Mouse (Mus musculus): ENCODE measurements around the gene Fam19a5. TPM values are rescaled to one million over a fixed set of nuclear protein-coding genes. Genes with fewer than 3 reads are reported as not detected.

The Fam19a5 gene
- total RNA-seq (2014; rRNA removed) (119 and 137 TPM in 2 replicates), polyA plus RNA-seq (2015; fragmentation: Nextera tagmentation; extraction: Ambion mirVana) (28.1 and 31.0 TPM in 2 replicates)

DNA sequence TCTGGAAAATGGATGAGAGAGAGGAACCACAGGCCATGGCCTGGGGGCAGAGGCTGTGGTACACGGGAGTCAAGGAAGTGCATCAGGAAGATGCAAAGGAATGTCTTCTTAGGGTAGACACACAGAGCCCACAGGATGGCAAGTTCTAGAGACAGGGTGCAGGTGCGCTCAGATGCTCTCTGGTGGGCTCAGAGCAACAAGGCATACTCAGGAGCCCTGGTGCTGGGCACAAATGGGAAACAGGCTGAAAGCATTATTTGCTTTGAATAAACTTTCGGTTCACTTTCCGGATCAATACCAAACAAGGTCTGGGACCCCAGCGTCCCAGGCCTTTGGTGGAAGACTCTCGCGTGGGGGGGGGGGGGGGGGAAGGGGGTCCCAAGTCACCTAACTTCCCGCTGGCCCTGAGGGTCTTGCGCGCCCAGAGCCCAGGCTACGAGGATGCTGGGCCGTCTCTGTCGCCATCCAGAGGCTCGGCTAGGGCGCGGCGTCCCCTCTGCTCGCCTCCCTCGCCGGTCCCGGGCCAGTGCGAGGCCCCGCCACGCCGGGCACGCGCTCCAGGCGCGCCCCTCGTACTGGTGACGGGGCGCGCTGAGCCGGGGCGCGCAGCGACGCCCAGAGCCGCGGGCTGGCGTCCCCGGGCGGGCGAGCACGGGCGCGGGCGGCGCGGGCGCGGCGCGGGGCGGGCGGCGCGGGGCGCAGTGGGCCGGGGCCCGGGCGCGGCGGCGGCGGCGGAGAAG lies at the start of gene Fam19a5:
TSS of gene Fam19a5 (plus strand) at position 701 of the 740 bp plus-strand sequence.
- Histone ChIP-seq H3K4me3 (ENCODE audit: low read length) (peak within 1 kb of the TSS; percentile 90), H3K27ac (peak within 1 kb of the TSS; percentile 83), H3K27me3 (ENCODE audit: insufficient read depth, low read length) (no peaks in the 10 kb centered on the region; the same call in 1 of the 2 replicates), H3K9ac (replicated peaks; ENCODE audit: low read length) (peak within 1 kb of the TSS; percentile 91), H3K4me1 (ENCODE audit: insufficient read depth, low read length) (peaks cover 21% of the 10 kb centered on the region), H3K9me3 (ENCODE audit: low read length) (no peaks in the 10 kb centered on the region), H3K36me3 (ENCODE audit: insufficient read depth, low read length) (no peaks in the 10 kb centered on the region), H3K4me2 (ENCODE audit: low read depth, low read length) (peak within 1 kb of the TSS; percentile 73)
- TF ChIP-seq CTCF (IDR thresholded peaks at IDR 0.05; ENCODE audit: low read depth): peak; percentile 59
- ATAC-seq: peak; percentile 88
- DNase-seq (ENCODE audit: low spot score): peak; percentile 94
- 1% methylated on average over 36 of the region's 67 CpGs for WGBS

DNA sequence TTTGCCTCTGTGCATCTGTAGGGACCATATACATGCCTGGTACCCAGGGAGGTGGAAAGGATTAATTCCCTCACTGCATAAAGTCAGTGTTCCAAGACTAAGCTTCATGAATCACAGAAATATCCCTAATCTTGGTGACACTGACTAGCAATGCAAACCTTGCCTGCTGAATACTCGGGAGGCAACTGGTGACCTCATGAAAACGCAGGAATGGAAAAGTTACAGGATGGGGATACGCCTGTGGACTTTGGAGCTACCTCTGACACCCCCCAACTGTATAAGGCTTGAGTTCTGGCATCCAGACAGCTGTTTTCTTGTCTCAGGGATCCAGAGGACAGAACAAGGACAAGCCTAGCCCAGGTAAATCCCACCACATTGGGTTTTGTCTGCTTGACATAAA lies 42.4 kb upstream of the Fam19a5 start:
- H3K36me3 ChIP-seq (ENCODE audit: insufficient read depth, low read length): no peaks in the 10 kb centered on the region
- no peak overlapping the region for H3K4me2 ChIP-seq (ENCODE audit: low read depth, low read length)
- no peaks in the 10 kb centered on the region for H3K9me3 ChIP-seq (ENCODE audit: low read length)
- H3K9ac ChIP-seq (replicated peaks; ENCODE audit: low read length): no peak overlapping the region
- ATAC-seq: no peak
- DNase-seq (ENCODE audit: low spot score): no peak
- H3K27ac ChIP-seq: no peak overlapping the region
- 78% methylated on average over 3 of the region's 3 CpGs for WGBS
- H3K4me3 ChIP-seq (ENCODE audit: low read length): no peak overlapping the region
- H3K27me3 ChIP-seq (ENCODE audit: insufficient read depth, low read length): no peaks in the 10 kb centered on the region
- no peak for TF ChIP-seq CTCF (IDR thresholded peaks at IDR 0.05; ENCODE audit: low read depth)
- no peaks in the 10 kb centered on the region for H3K4me1 ChIP-seq (ENCODE audit: insufficient read depth, low read length)

DNA sequence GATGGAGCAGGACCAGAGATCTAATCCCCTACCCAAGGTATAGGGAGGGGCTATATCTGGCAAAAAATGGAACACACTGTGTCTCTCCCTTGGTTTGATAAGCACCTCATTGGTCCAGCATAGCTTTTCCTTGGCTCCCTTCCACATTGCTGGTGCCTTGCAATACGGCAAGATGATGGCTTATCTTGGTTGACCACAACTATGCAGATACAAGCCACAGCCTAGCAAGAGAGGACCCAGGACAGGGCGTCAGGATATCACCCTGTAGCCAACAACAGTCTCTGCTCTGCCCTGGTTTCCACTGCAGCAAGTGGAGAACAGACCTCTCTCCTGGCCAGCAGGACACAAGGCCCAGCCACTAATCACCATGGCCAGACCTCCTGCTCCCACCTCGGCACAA lies 36.8 kb upstream of the Fam19a5 start:
- H3K9ac ChIP-seq (replicated peaks; ENCODE audit: low read length): no peak overlapping the region

DNA sequence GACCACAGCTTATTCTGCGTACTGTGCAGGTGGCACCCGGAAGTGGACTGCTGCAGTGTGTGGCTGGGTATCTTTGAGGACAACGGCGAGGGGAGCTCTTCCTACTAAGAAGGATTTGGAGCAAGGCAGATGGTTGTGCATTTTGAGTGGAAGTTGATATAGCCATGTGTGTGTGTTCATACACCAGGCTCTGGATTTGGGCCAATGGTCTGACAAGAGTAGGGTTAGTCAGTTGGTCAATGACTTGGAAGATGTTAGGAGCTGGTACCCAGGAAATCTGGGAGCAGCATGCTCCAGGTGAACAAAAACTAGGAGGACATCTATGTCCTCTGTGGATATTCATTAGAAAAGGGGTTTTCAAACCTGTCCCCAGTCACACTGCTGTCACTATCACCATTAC lies 33.2 kb upstream of the Fam19a5 start:
- H3K27ac ChIP-seq: no peak overlapping the region
- DNase-seq (ENCODE audit: low spot score) (peak; percentile 47), ATAC-seq (no peak)
- no peak for TF ChIP-seq CTCF (IDR thresholded peaks at IDR 0.05; ENCODE audit: low read depth)
- no peaks in the 10 kb centered on the region for H3K9me3 ChIP-seq (ENCODE audit: low read length)
- H3K4me1 ChIP-seq (ENCODE audit: insufficient read depth, low read length): no peaks in the 10 kb centered on the region
- no peaks in the 10 kb centered on the region for H3K36me3 ChIP-seq (ENCODE audit: insufficient read depth, low read length)
- no peaks in the 10 kb centered on the region for H3K27me3 ChIP-seq (ENCODE audit: insufficient read depth, low read length)
- H3K4me3 ChIP-seq (ENCODE audit: low read length): no peak overlapping the region
- H3K9ac ChIP-seq (replicated peaks; ENCODE audit: low read length): no peak overlapping the region
- 85% methylated on average over 4 of the region's 4 CpGs for WGBS
- no peak overlapping the region for H3K4me2 ChIP-seq (ENCODE audit: low read depth, low read length)

More for the DNA sequence above, 36.8 kb upstream of the Fam19a5 start:
- Histone ChIP-seq H3K4me1 (ENCODE audit: insufficient read depth, low read length) (no peaks in the 10 kb centered on the region), H3K4me2 (ENCODE audit: low read depth, low read length) (no peak overlapping the region), H3K36me3 (ENCODE audit: insufficient read depth, low read length) (no peaks in the 10 kb centered on the region), H3K4me3 (ENCODE audit: low read length) (no peak overlapping the region), H3K27me3 (ENCODE audit: insufficient read depth, low read length) (no peaks in the 10 kb centered on the region), H3K27ac (no peak overlapping the region), H3K9me3 (ENCODE audit: low read length) (no peaks in the 10 kb centered on the region)
- ATAC-seq (no peak), DNase-seq (ENCODE audit: low spot score) (no peak)
- WGBS: 72% methylated on average over 3 of the region's 3 CpGs
- no peak for TF ChIP-seq CTCF (IDR thresholded peaks at IDR 0.05; ENCODE audit: low read depth)

DNA sequence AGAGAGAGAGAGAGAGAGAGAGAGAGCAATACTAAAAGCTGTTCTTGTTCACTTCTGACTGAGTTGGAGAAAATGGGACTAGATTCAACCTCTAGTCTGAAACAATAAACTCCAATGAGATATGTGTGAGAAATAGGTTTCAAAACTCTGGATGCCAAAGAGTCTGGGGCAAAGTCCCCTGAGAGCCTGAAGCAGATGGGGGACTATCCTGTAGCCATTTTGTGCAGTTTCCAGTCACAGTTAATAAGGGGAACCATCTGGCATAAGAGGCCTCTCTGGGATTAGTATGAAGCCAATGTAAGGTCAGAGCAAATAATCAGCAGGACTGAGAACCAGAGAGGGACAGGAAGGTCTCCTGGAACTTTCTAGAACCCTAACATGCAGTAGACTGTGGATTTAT lies 25.9 kb upstream of the Fam19a5 start:
- no peaks in the 10 kb centered on the region for H3K4me1 ChIP-seq (ENCODE audit: insufficient read depth, low read length)
- H3K27ac ChIP-seq: no peak overlapping the region
- no peaks in the 10 kb centered on the region for H3K27me3 ChIP-seq (ENCODE audit: insufficient read depth, low read length)
- H3K9me3 ChIP-seq (ENCODE audit: low read length): no peaks in the 10 kb centered on the region
- ATAC-seq (no peak), DNase-seq (ENCODE audit: low spot score) (peak; percentile 19)
- TF ChIP-seq CTCF (IDR thresholded peaks at IDR 0.05; ENCODE audit: low read depth): no peak
- no peak overlapping the region for H3K9ac ChIP-seq (replicated peaks; ENCODE audit: low read length)
- H3K4me3 ChIP-seq (ENCODE audit: low read length): no peak overlapping the region
- no peak overlapping the region for H3K4me2 ChIP-seq (ENCODE audit: low read depth, low read length)
- H3K36me3 ChIP-seq (ENCODE audit: insufficient read depth, low read length): no peaks in the 10 kb centered on the region

DNA sequence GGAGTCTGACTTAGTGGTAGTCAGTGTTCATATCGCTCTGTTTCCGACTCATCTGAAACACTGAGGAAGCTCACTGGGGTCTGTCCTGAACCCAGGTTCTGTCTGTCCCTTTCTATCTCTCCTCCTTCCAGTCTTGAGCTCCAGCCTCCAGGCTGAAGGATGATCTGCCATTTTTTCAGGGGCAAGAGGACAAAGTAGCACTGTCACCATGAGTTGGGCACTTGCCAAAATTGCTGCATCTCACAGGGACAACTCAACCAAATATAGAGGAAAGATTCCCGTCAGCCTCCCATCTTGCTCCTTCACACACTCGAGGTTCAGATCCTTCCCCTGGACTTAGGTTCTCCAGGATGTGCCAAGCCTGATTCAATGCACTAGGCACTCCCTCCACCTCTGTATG lies 14.8 kb upstream of the Fam19a5 start:
- no peaks in the 10 kb centered on the region for H3K4me1 ChIP-seq (ENCODE audit: insufficient read depth, low read length)
- WGBS: 85% methylated on average over 4 of the region's 4 CpGs
- DNase-seq (ENCODE audit: low spot score) (peak; percentile 5), ATAC-seq (no peak)
- H3K27ac ChIP-seq: no peak overlapping the region
- no peaks in the 10 kb centered on the region for H3K36me3 ChIP-seq (ENCODE audit: insufficient read depth, low read length)
- H3K9ac ChIP-seq (replicated peaks; ENCODE audit: low read length): no peak overlapping the region
- no peaks in the 10 kb centered on the region for H3K27me3 ChIP-seq (ENCODE audit: insufficient read depth, low read length)
- no peaks in the 10 kb centered on the region for H3K9me3 ChIP-seq (ENCODE audit: low read length)
- TF ChIP-seq CTCF (IDR thresholded peaks at IDR 0.05; ENCODE audit: low read depth): no peak
- no peak overlapping the region for H3K4me2 ChIP-seq (ENCODE audit: low read depth, low read length)
- no peak overlapping the region for H3K4me3 ChIP-seq (ENCODE audit: low read length)

DNA sequence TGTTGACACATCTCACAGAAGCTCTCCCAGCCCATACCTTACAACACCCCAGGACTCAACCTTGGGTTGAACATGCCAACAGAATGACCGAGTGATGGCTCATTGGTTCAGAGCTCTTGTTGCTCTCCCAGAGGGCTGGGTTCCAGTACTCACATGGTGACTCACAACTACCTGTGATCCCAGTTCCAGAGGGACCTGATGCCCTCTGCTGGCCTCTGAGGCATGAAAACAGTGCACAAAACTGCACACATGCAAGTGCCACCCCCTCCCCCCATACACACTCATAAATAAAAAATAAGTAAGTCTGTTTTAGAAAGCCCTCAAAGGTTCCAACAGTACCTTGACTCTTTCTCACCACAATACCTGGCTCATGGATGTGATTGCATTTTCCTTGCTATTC lies 2.4 kb upstream of the Fam19a5 start:
- peak; percentile 19 for DNase-seq (ENCODE audit: low spot score)
- no peak overlapping the region for H3K9ac ChIP-seq (replicated peaks; ENCODE audit: low read length)
- WGBS: 60% methylated on average over 1 of the region's 1 CpGs
- no peak for ATAC-seq
- H3K9me3 ChIP-seq (ENCODE audit: low read length): no peaks in the 10 kb centered on the region
- peak; percentile 54 for TF ChIP-seq CTCF (IDR thresholded peaks at IDR 0.05; ENCODE audit: low read depth)
- H3K36me3 ChIP-seq (ENCODE audit: insufficient read depth, low read length): no peaks in the 10 kb centered on the region
- peaks cover 9% of the 10 kb centered on the region; the same call in 1 of the 2 replicates for H3K4me1 ChIP-seq (ENCODE audit: insufficient read depth, low read length)
- no peak overlapping the region for H3K4me3 ChIP-seq (ENCODE audit: low read length)
- H3K27ac ChIP-seq: no peak overlapping the region
- H3K27me3 ChIP-seq (ENCODE audit: insufficient read depth, low read length): no peaks in the 10 kb centered on the region; the same call in 1 of the 2 replicates
- no peak overlapping the region for H3K4me2 ChIP-seq (ENCODE audit: low read depth, low read length)
